Mouse (Mus musculus) neural tube, embryonic 12.5 days (tissue): ENCODE measurements around the gene Vwce. TPM values are rescaled to one million over a fixed set of nuclear protein-coding genes. Genes with fewer than 3 reads are reported as not detected.
A peak's percentile ranks its signal among the peaks of the same experiment; 100 is the strongest.

Source experiments
- ATAC-seq: fragments of 200-750 bp; cut with Nextera tagmentation; 2 replicates; pipeline ENCODE4 v1.8.0; 2017; ENCODE audit warnings: low read depth, mild to moderate bottlenecking, moderate TSS enrichment, moderate library complexity; ENCODE audit not compliant: low FRiP score
- H3K27ac ChIP-seq: fragments of 300-500 bp; sonication (generic); 2 replicates; pipeline ENCODE4 v1.5.1; 2016
- H3K27me3 ChIP-seq: fragments of 300-500 bp; sonication (generic); replicated peaks from 2 replicates; pipeline ENCODE4 v1.6.1; 2016; ENCODE audit warnings: mild to moderate bottlenecking
- H3K36me3 ChIP-seq: fragments of 300-500 bp; sonication (generic); 2 replicates; pipeline ENCODE4 v1.6.1; 2016; ENCODE audit warnings: mild to moderate bottlenecking
- H3K4me1 ChIP-seq: fragments of 300-500 bp; sonication (generic); 2 replicates; pipeline ENCODE4 v1.6.1; 2016
- H3K4me2 ChIP-seq: fragments of 300-500 bp; sonication (generic); replicated peaks from 2 replicates; pipeline ENCODE4 v1.6.1; 2016; ENCODE audit warnings: mild to moderate bottlenecking
- H3K4me3 ChIP-seq: fragments of 300-500 bp; sonication (generic); 2 replicates; pipeline ENCODE4 v1.5.1; 2016
- H3K9ac ChIP-seq: fragments of 300-500 bp; sonication (generic); 2 replicates; pipeline ENCODE4 v1.6.1; 2016; ENCODE audit warnings: mild to moderate bottlenecking
- H3K9me3 ChIP-seq: fragments of 300-500 bp; sonication (generic); 2 replicates; pipeline ENCODE4 v1.6.1; 2016; ENCODE audit warnings: mild to moderate bottlenecking
- WGBS: fragments of 180-500 bp; shearing (Covaris S2); methylation state at CpG from one replicate; pipeline ENCODE4 v1.1.7; 2016; 5-methylcytosine and 5-hydroxymethylcytosine counted together
- polyA plus RNA-seq: library from polyadenylated mRNA; unstranded; fragments of >200 nt; fragmentation: Nextera tagmentation; extraction: Ambion mirVana; gene quantifications from 2 replicates; pipeline ENCODE4 v1.2.1, GENCODE M21; 2016

Gene Vwce
- 0.33 and 0.87 TPM in 2 replicates for polyA plus RNA-seq

DNA sequence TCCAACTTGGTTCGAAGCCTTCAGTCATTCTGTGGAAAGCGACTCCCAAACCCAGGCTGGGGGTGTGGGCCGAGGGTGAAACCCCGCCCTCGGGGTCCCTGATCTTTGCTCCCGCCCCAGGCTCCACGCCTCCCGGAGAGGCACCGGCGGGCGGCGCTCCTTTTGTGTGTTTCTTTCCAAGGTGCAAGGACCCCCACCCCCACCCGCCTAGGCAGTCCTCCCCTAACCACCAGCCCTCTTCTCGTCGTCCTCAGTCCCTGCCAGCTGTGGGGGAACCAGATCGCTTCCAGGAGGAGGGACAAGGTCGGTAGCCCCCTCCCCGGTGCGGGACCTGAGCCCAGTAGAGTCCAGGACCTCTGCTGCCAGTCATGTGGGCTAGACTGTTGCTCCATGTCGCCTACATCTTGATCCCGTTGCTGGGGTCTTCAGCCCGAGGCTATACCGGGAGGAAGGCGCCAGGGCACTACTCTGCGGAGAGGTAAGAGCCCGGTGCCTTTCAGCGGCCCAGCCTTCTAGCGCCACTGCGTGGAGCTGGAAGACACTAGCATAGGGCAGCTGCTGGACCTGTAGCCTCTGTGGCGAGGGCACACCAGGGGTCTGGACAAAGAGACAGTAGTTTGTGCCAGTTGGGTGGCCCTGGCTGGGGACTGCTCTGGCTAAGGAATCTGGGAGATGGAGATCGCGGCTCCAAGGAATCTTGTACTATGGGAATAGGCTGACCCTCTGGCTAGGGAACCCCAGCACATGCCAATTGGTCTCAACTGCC is at the start of gene Vwce:
Vwce (plus strand) TSS at position 108 of the 766 bp plus-strand sequence.
- peaks cover 15% of the 10 kb centered on the region for H3K4me1 ChIP-seq
- H3K4me3 ChIP-seq = peak within 1 kb of the TSS; percentile 35
- peak; percentile 84 for ATAC-seq
- 3% methylated on average over 32 of the region's 32 CpGs for WGBS
- H3K27me3 ChIP-seq = peaks cover 14% of the 10 kb centered on the region
- no peak within 1 kb of the TSS for H3K27ac ChIP-seq
- peak within 1 kb of the TSS; percentile 52 for H3K9ac ChIP-seq
- peaks cover 25% of the 10 kb centered on the region for H3K36me3 ChIP-seq
- H3K9me3 ChIP-seq = no peaks in the 10 kb centered on the region
- peak within 1 kb of the TSS; percentile 80 for H3K4me2 ChIP-seq

DNA sequence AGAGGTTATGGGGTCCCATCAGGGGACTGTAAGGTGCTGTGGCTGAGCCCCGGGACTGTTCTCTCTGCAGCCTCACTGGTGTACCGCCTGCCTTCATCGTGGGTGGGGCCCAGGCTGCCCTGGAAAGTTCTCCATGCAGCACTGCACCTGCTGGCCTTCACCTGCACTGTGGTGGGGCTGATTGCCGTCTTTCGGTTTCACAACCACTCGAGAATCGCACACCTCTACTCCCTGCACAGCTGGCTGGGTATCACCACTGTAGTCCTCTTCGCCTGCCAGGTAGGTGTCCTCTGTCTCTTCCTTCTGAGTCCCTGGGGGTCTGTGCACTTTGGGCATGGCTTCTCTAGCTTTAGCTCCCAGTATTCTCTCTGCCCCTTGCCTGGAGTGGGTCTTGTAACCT is 48.9 kb upstream of the Vwce start:
- H3K9ac ChIP-seq = no peak overlapping the region
- H3K4me1 ChIP-seq = no peaks in the 10 kb centered on the region
- 91% methylated on average over 8 of the region's 8 CpGs for WGBS

DNA sequence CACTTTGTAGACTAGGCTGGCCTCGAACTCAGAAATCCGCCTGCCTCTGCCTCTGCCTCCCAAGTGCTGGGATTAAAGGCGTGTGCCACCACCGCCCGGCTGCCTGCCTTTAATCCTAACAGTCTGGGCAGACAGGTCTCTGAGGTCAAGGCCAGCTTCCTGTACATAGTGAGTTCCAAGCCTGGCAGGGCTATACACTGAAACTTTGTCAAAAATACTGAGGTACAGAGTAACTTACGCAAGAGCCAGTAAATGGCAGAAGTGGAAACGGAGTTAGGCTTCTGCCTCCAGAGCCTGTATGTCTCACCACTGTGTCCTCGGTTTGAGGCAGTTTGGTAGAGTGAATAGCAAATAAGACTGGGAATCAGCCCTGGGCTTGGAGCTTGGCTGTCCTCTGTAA is 46.8 kb upstream of the Vwce start:
- Histone ChIP-seq H3K27me3 (no peaks in the 10 kb centered on the region), H3K9ac (no peak overlapping the region), H3K36me3 (peaks cover 20% of the 10 kb centered on the region; the same call in 1 of the 2 replicates), H3K9me3 (no peaks in the 10 kb centered on the region), H3K4me1 (no peaks in the 10 kb centered on the region), H3K4me2 (no peak overlapping the region), H3K27ac (no peak overlapping the region), H3K4me3 (no peak overlapping the region)
- ATAC-seq = no peak
- 91% methylated on average over 8 of the region's 8 CpGs for WGBS

More for the DNA sequence above, 48.9 kb upstream of the Vwce start:
- Histone ChIP-seq H3K36me3 (peaks cover 16% of the 10 kb centered on the region; the same call in 1 of the 2 replicates), H3K27ac (no peak overlapping the region), H3K9me3 (no peaks in the 10 kb centered on the region), H3K4me3 (no peak overlapping the region), H3K4me2 (no peak overlapping the region), H3K27me3 (no peaks in the 10 kb centered on the region)
- no peak for ATAC-seq

DNA sequence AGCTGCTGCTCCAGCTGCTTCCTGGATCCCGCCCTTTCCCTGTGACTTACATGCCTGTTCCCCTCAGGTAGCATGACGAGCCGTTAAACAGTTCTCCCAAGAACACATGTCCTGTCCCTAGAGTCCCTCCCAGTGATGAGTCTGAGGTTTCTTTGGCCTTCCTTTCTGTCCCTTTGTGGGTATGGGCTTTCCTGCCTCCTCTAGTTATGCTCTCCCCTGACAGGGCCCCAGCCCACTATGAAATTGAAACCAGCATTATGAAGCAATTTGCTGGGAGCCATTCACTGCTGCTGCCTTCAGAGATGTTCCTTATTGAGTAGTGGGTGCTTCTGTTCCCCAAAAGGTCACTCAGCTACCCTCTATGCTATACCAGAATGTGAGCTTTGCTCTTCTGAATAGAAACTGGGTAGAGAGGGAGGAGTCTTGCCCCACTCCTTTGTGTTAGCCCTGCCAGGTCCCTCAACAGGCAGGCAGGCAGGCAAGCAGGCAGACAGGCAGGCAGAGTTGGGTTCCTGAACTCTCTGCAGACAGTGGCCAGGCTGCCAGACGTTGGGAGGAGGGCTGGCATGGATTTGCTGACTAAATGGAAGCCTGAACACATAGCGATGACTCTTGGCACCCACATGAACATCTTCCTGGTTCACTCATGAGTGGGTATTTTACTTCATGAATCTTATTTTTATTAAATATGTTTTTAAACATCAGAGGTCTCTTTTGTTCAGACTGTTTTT is 44.7 kb upstream of the Vwce start:
- H3K27ac ChIP-seq = no peak overlapping the region
- ATAC-seq = no peak
- no peaks in the 10 kb centered on the region for H3K9me3 ChIP-seq
- no peak overlapping the region for H3K4me2 ChIP-seq
- no peaks in the 10 kb centered on the region for H3K4me1 ChIP-seq
- peaks cover 33% of the 10 kb centered on the region for H3K36me3 ChIP-seq
- H3K9ac ChIP-seq = no peak overlapping the region
- H3K27me3 ChIP-seq = no peaks in the 10 kb centered on the region
- H3K4me3 ChIP-seq = no peak overlapping the region
- 72% methylated on average over 5 of the region's 5 CpGs for WGBS

DNA sequence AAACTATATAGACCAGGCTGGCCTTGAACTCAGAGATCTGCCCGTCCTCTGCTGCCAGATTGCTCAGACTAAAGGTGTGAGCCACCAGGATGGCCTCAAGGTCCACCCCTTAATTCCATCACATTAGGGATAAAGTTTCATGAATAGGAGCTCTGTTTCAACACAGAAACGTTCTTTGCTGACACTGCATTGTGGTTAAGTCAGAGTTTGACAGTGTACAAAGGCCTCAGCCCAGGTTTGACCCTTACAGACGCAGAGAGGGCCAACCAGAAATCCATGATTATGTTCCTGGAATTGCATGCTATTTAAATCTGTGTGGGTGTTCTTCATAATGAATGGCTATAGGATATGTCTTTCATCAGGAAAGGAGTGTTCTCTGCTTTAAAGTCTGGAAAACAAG is 43.7 kb upstream of the Vwce start:
- Histone ChIP-seq H3K27me3 (no peaks in the 10 kb centered on the region), H3K4me2 (no peak overlapping the region), H3K9ac (no peak overlapping the region), H3K4me3 (no peak overlapping the region), H3K27ac (no peak overlapping the region), H3K9me3 (no peaks in the 10 kb centered on the region), H3K36me3 (peaks cover 43% of the 10 kb centered on the region), H3K4me1 (no peaks in the 10 kb centered on the region)
- 67% methylated on average over 3 of the region's 3 CpGs for WGBS
- no peak for ATAC-seq

DNA sequence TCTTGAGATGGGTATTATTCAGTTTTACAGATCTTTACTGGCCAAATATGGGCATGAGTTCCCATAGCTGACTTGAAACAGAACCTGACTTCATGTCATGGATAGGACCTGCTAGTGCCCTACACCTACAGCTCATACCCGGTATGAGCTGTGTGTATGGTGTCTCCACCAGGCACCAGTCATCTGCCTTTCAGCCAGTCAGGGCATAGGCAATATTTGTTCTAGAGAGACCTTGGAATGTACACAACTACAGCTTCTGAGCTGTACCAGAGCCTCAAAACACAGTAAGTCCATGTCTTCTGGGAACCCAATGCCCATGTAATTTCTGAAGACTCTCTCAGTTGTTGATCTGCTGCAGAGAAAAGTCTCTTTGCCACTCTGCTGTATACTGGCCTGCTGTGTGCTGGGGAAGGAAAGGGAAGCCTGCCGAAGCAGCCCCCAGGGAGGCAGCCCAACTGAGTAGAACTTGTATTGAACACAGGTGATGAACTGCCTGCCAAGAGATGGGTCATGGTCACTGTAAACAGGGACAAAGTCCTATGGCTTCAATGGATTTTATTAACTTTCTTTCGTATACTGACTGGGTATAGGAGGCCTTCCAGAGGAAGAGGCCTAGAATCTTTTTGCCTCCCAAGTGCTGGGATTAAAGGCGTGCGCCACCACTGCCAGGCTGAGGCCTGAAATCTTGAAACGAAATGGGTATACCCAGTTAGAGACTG is 42.2 kb upstream of the Vwce start:
- WGBS = 93% methylated on average over 6 of the region's 6 CpGs
- H3K9ac ChIP-seq = no peak overlapping the region
- H3K27me3 ChIP-seq = no peaks in the 10 kb centered on the region
- no peak overlapping the region for H3K4me2 ChIP-seq
- no peak for ATAC-seq
- H3K4me3 ChIP-seq = no peak overlapping the region
- H3K9me3 ChIP-seq = no peaks in the 10 kb centered on the region
- peaks cover 47% of the 10 kb centered on the region for H3K36me3 ChIP-seq
- H3K4me1 ChIP-seq = no peaks in the 10 kb centered on the region
- H3K27ac ChIP-seq = no peak overlapping the region

DNA sequence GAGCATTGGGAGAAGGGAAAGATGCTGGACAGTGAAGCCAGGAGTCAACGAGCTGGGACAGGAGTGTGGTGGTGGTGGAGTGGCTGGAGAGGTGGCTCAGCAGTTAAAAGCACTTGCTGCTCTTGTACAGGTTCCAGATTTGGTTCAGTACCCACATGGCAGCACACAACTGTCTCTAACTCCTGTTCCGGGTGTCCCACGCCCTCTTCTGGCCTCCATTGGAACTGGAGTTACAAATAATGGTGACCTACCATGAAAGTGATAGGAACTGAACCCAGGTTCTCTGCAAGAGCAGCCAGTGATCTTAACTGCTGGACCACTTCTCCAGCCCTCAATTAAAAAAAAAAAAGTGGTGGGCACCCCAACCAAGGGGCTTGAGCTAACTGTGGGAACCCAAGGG is 35.8 kb upstream of the Vwce start:
- peaks cover 6% of the 10 kb centered on the region; the same call in 1 of the 2 replicates for H3K4me1 ChIP-seq
- no peak overlapping the region for H3K9ac ChIP-seq
- WGBS = 38% methylated on average over 3 of the region's 3 CpGs
- H3K27me3 ChIP-seq = no peaks in the 10 kb centered on the region
- H3K4me2 ChIP-seq = no peak overlapping the region
- H3K36me3 ChIP-seq = peaks cover 39% of the 10 kb centered on the region
- no peak overlapping the region for H3K27ac ChIP-seq
- no peaks in the 10 kb centered on the region for H3K9me3 ChIP-seq
- ATAC-seq = no peak
- no peak overlapping the region for H3K4me3 ChIP-seq

DNA sequence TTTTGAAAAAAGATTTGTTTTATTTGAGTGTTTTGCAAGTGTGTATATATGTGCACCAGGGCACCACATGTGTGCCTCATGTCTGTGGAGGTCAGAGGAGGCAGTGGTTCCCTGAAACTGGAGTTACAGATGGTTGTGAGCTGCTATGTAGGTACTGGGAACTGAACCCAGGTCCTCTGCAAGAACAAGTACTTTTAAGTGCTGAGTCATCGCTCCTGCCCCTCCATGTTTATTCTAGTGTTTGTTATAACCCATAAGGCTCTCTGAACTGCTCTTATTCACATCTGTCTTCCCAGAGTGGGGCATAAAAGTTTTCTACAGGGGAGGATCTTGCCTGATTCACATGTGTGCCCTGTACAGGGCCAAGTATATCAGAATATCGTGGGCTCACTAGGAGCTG is 34.4 kb upstream of the Vwce start:
- no peak for ATAC-seq
- WGBS = 92% methylated on average over 2 of the region's 2 CpGs

DNA sequence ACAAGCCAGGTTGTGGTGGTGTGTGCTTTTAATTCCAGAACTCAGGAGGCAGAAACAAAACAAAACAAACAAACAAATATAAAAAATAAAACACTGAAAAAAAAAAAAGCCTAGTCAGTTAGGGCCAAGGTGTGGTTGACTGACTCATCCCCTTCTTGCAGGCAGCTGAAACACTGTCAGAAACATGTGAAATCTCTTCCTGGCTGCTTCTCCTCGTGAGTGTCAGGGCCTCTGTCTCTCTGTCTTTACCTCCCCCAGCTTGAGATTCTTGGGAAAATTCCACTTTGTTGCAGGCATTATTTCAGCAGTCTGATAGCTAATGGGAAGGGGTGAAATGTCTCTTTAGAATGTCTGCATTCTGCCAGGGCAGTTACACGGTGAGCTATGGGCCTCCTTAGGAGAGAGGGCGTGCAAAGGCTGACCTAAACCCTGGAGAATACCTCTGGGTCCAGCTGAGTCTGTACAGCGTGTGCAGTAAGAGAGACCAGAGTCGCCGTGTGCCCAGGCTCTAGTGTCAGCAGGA is 31.7 kb upstream of the Vwce start:
- peak overlapping the region; percentile 61 for H3K9ac ChIP-seq
- peak overlapping the region; percentile 88 for H3K27ac ChIP-seq
- peak overlapping the region; percentile 80 for H3K4me2 ChIP-seq
- no peaks in the 10 kb centered on the region for H3K9me3 ChIP-seq
- H3K4me1 ChIP-seq = peaks cover 26% of the 10 kb centered on the region
- WGBS = 4% methylated on average over 6 of the region's 6 CpGs
- peak; percentile 61 for ATAC-seq
- peak overlapping the region; percentile 19 for H3K4me3 ChIP-seq
- H3K36me3 ChIP-seq = peaks cover 11% of the 10 kb centered on the region
- H3K27me3 ChIP-seq = no peaks in the 10 kb centered on the region

More for the DNA sequence above, 34.4 kb upstream of the Vwce start:
- Histone ChIP-seq H3K36me3 (peaks cover 24% of the 10 kb centered on the region), H3K4me1 (peaks cover 13% of the 10 kb centered on the region), H3K4me3 (no peak overlapping the region), H3K4me2 (no peak overlapping the region), H3K9ac (no peak overlapping the region), H3K27ac (no peak overlapping the region), H3K9me3 (no peaks in the 10 kb centered on the region), H3K27me3 (no peaks in the 10 kb centered on the region)

DNA sequence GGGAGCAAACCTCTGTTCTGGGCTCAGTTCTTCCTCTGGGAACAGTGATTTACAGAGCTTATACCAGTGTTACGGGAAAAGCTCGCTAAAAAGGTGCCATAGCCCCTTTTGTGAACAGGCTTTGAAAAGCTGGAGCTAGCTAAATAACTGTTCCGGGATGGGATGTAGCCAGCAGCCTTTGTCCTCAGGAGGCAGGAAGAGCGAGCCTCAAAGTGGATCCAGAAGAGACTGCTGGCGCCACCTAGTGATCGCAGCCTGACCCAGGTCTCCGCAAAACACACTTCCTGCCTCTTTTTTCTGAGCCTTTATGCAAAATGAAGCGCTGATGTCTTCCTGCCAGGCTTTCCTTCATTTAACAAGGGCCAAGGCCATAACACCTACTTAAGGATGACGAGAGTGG is 31.2 kb upstream of the Vwce start:
- H3K27ac ChIP-seq = peak overlapping the region; percentile 88
- peaks cover 26% of the 10 kb centered on the region for H3K4me1 ChIP-seq
- whole genome bisulfite sequencing = 2% methylated on average over 9 of the region's 9 CpGs

DNA sequence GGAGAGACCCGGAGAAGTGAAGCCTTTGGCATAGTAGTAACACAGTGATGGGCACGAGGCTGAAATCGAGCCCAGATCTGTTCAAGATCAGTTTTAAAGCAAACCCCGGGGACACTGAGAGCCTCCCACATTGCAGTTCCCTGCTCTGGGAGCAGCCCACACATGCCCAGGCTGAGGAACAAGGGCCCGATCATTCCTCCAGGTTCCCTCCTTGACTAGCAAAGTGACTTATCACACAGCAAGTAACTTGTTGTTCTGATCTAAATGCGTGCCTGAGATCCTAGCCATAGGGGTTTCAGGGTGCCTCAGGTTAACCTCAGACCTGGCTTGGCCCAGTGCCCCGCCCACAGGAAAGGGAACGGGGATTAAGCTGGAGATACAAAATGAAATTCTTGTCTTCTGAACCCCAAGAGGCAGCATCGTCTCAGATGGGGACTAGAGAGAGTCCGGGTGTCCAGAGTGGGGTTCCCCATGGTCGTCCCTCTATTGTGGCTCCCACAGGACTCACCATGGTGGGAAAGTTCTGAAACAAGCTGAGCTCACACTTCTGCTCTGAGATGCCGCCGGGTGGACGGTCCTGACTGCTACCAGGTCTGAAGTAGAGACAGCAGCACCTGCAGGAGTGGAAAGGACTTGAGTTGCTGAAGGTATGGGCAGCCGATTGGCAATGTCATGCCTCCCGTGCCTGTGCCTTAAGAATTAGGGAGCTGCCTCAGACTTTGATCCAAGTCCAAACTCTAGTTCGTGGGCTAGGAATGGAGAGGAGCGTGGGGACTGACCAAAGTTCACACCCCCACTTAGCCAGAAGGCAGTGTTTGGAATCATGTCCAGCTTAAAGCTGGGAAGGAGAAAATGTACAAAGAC is 30.1 kb upstream of the Vwce start:
- ATAC-seq = no peak
- H3K4me2 ChIP-seq = peak overlapping the region; percentile 80
- peak overlapping the region; percentile 68; the same call in 1 of the 2 replicates for H3K9ac ChIP-seq
- peaks cover 26% of the 10 kb centered on the region for H3K4me1 ChIP-seq
- H3K27me3 ChIP-seq = no peaks in the 10 kb centered on the region
- peaks cover 23% of the 10 kb centered on the region for H3K36me3 ChIP-seq
- H3K9me3 ChIP-seq = no peaks in the 10 kb centered on the region
- 88% methylated on average over 18 of the region's 18 CpGs for WGBS
- H3K27ac ChIP-seq = no peak overlapping the region
- no peak overlapping the region for H3K4me3 ChIP-seq

More for the DNA sequence above, 31.2 kb upstream of the Vwce start:
- peak overlapping the region; percentile 19 for H3K4me3 ChIP-seq
- peak; percentile 64 for ATAC-seq
- peaks cover 16% of the 10 kb centered on the region for H3K36me3 ChIP-seq
- H3K27me3 ChIP-seq = no peaks in the 10 kb centered on the region
- H3K9ac ChIP-seq = peak overlapping the region; percentile 61
- H3K4me2 ChIP-seq = peak overlapping the region; percentile 80
- H3K9me3 ChIP-seq = no peaks in the 10 kb centered on the region
